Mouse (Mus musculus) lung, postnatal 0 days (tissue): ENCODE data around the gene Cyp2d22.

Experiments
- CTCF ChIP-seq: IDR thresholded peaks from 2 replicates; pipeline ENCODE4 v1.5.1; 2016; ENCODE audit warnings: antibody characterized with exemption, mild to moderate bottlenecking
- EP300 ChIP-seq: IDR thresholded peaks from 2 replicates; pipeline ENCODE4 v1.6.1; 2016; ENCODE audit warnings: antibody characterized with exemption, mild to moderate bottlenecking, control low read depth

DNA sequence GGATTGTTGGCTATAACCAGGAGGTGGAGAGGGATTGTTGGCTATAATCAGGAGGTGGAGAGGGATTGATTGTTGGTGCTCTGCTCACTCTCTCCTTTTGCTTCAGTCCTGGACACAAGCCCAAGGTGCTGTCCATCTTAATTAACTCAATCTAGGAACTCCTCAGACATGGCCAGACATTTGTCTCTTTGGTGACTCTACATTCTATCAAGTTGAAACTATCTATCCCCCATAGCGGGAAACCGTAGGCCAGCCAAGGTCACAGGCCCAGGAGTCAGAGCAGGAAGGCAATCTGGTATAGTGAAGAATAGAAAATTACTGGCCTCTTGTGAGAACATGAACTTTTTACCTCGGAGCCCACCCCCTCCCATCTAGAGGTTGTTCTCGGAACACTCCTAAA, 17.8 kb downstream of the Cyp2d22 start:
- TF ChIP-seq EP300 = no peak
- TF ChIP-seq CTCF = no peak
